Mouse (Mus musculus) embryonic facial prominence, embryonic 13.5 days (tissue): ENCODE measurements around the gene 1700109H08Rik. TPM values are rescaled to one million over a fixed set of nuclear protein-coding genes. Genes with fewer than 3 reads are reported as not detected.
"Not testable (repeated sequence)": the region's sequence is repeated elsewhere in the genome, so short reads cannot be mapped to it uniquely, and the experiment has no call there.

Source experiments
- ATAC-seq: fragments of 200-750 bp; cut with Nextera tagmentation; 2 replicates; pipeline ENCODE4 v1.8.0; 2017; ENCODE audit warnings: low read depth; ENCODE audit not compliant: insufficient number of reproducible peaks, insufficient read depth, low FRiP score, low TSS enrichment
- H3K27ac ChIP-seq: fragments of 300-500 bp; sonication (generic); 2 replicates; pipeline ENCODE4 v1.5.1; 2015; ENCODE audit warnings: moderate library complexity, mild to moderate bottlenecking, inconsistent platforms
- H3K27me3 ChIP-seq: fragments of 300-500 bp; sonication (generic); 2 replicates; pipeline ENCODE4 v1.6.1; 2015; ENCODE audit warnings: mild to moderate bottlenecking, inconsistent platforms
- H3K36me3 ChIP-seq: fragments of 300-500 bp; sonication (generic); 2 replicates; pipeline ENCODE4 v1.6.1; 2015; ENCODE audit warnings: mild to moderate bottlenecking, inconsistent platforms
- H3K4me1 ChIP-seq: fragments of 300-500 bp; sonication (generic); 2 replicates; pipeline ENCODE4 v1.6.1; 2015; ENCODE audit warnings: inconsistent platforms
- H3K4me2 ChIP-seq: fragments of 300-500 bp; sonication (generic); 2 replicates; pipeline ENCODE4 v1.6.1; 2015; ENCODE audit warnings: moderate library complexity, mild to moderate bottlenecking, inconsistent platforms
- H3K4me3 ChIP-seq: fragments of 300-500 bp; sonication (generic); 2 replicates; pipeline ENCODE4 v1.5.1; 2015; ENCODE audit warnings: mild to moderate bottlenecking, inconsistent platforms
- H3K9ac ChIP-seq: fragments of 300-500 bp; sonication (generic); 2 replicates; pipeline ENCODE4 v1.6.1; 2015; ENCODE audit warnings: mild to moderate bottlenecking, inconsistent platforms
- H3K9me3 ChIP-seq: fragments of 300-500 bp; sonication (generic); 2 replicates; pipeline ENCODE4 v1.6.1; 2016; ENCODE audit warnings: inconsistent platforms
- WGBS: fragments of 180-500 bp; shearing (Covaris S2); methylation state at CpG from one replicate; pipeline ENCODE4 v1.1.7; 2015; ENCODE audit warnings: mixed read lengths; 5-methylcytosine and 5-hydroxymethylcytosine counted together
- polyA plus RNA-seq: library from polyadenylated mRNA; unstranded; fragments of >200 nt; fragmentation: Nextera tagmentation; extraction: Ambion mirVana; gene quantifications from 2 replicates; pipeline ENCODE4 v1.2.1, GENCODE M21; 2015

The 1700109H08Rik gene
- 3.5 and 4.5 TPM in 2 replicates for polyA plus RNA-seq

DNA sequence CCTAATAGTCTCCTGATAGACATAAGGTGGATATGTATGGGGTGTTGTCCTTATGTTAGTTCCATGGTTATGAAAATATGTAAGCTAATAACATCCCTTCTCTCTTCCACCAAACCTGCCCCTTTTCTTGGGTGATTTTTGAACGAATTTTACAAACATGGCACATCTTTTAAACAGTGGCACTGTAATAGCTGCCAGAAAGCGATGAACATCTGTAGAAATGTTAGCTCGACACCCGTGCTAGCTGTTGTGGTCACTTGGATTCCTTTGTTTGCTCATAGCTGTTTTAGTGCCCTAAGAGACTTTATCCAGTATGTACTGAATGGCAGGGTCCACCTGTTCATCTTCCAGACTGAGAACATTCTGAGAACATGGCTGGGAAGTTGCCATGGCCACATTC lies at the start of gene 1700109H08Rik:
Gene 1700109H08Rik (plus strand): TSS at position 301 of the 400 bp plus-strand sequence.
- no peaks in the 10 kb centered on the region for H3K27me3 ChIP-seq
- H3K4me2 ChIP-seq = no peak within 1 kb of the TSS
- H3K4me3 ChIP-seq = no peak within 1 kb of the TSS
- no peaks in the 10 kb centered on the region for H3K4me1 ChIP-seq
- WGBS = 95% methylated on average over 4 of the region's 4 CpGs
- H3K36me3 ChIP-seq = peaks cover 93% of the 10 kb centered on the region
- H3K9ac ChIP-seq = no peak within 1 kb of the TSS; the same call in 1 of the 2 replicates
- H3K9me3 ChIP-seq = 0 out of 2 replicates have a peak, but pooled peaks cover 3% of the 10 kb centered on the region
- H3K27ac ChIP-seq = no peak within 1 kb of the TSS
- ATAC-seq = no peak

DNA sequence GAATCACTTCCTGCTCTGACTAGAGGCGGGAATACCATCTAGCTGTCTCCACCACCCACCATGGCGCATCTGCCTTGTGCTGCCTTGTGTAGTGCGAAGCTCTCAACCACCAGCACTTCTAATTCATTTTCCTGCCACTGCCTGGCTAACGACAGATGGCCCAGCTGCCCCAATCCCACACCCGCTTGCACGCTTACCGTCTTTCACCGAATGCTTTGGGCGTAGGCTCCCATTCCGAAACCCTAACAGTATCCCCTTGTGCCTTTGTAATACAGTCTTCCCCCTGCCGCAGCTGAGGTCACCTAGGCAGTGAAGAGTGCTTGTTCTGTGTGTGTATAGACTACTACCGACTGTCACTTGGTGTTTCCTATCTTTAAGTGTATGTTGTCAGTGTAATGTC lies 49.6 kb upstream of the 1700109H08Rik start:
- no peaks in the 10 kb centered on the region for H3K9me3 ChIP-seq
- no peak overlapping the region for H3K4me3 ChIP-seq
- ATAC-seq = no peak
- no peak overlapping the region for H3K27ac ChIP-seq
- peaks cover 20% of the 10 kb centered on the region; the same call in 1 of the 2 replicates for H3K36me3 ChIP-seq
- no peak overlapping the region for H3K4me2 ChIP-seq
- WGBS = 93% methylated on average over 12 of the region's 12 CpGs
- no peak overlapping the region for H3K9ac ChIP-seq
- H3K4me1 ChIP-seq = no peaks in the 10 kb centered on the region; the same call in 1 of the 2 replicates
- H3K27me3 ChIP-seq = no peaks in the 10 kb centered on the region

DNA sequence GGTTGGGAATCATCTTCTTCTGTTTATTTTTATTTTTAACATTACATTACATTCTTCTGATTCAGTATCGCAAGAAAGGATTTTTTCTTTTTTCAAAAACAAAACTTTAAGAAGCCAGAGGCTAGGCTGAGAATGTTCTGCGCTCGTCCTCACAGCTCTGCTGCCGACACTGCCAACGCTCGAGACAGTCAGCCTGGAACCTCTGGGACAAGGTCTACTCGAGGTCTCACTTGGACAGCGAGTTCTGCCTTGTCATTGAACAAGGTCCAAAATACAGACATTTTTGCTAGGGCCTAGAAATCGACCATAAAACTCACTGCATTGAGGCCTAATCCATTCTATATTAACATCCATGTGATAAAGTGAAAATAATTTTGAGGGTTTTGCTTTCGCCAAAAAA lies 48.5 kb upstream of the 1700109H08Rik start:
- H3K4me1 ChIP-seq = no peaks in the 10 kb centered on the region
- H3K4me2 ChIP-seq = no peak overlapping the region
- ATAC-seq = no peak
- H3K4me3 ChIP-seq = no peak overlapping the region
- H3K9ac ChIP-seq = no peak overlapping the region
- peaks cover 20% of the 10 kb centered on the region; the same call in 1 of the 2 replicates for H3K36me3 ChIP-seq
- no peaks in the 10 kb centered on the region for H3K27me3 ChIP-seq
- 90% methylated on average over 10 of the region's 10 CpGs for WGBS
- H3K27ac ChIP-seq = no peak overlapping the region
- no peaks in the 10 kb centered on the region for H3K9me3 ChIP-seq

DNA sequence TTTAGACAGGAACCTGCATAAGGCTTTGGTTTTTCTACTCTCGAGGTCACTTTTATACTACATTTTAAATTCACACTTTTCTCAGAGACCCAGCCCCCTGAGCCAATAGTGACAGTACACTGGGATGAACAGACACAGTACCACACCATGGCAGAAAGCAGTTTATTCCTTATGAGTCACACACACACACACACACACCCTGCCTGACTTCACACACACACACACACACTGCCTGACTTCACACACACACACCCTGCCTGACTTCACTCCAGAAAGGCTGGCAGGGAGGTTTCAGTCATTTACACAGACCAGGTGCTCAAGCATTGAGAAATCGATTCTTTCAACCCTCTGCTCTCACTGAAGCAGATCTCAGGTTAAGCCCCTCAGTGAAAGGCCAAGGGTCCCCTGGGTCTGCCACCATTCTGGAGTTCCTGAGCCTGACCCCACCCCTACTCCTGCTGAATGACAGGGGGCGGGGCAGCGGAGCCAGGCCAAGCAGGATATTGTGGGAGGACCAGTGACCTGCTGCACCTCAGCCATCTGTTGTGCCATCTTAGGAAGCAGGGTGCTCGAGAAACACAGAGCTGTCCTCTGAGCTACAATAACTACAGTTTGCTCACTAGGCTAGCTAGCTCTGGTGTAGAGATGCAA lies 44.2 kb upstream of the 1700109H08Rik start:
- no peak overlapping the region for H3K4me3 ChIP-seq

DNA sequence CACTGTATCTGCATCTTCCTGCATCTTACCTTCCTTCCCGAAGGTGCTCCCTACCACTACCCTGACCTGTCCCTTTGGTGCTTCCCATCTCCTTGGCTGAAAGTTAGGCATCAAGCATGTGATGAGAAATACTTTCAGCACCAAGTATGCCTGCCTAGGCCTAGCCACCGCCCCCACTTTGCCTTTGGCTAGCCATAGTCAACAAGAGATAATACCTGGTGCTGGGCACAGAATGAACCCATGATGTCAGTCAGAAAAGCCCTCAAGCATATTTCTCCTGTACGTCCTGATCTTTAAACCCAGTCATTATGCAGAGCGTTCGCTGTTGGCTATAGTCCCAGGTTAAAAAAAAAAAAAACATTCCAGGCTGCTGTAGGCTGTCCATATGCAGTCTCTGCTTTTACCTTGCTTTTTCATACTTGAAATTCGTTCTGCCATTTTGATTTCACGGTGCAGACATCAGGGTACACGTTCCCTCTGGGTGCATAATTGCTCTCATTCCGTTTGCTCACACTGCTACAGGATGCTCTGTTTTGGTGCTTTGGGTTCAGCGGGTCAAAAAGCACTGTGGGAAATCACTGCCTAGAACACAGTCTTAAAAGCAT lies 41.7 kb upstream of the 1700109H08Rik start:
- H3K4me2 ChIP-seq = no peak overlapping the region
- ATAC-seq = no peak; the same call in 1 of the 2 replicates
- peaks cover 24% of the 10 kb centered on the region for H3K4me1 ChIP-seq
- WGBS = 34% methylated on average over 10 of the region's 10 CpGs
- H3K9ac ChIP-seq = no peak overlapping the region
- H3K9me3 ChIP-seq = no peaks in the 10 kb centered on the region
- no peaks in the 10 kb centered on the region for H3K27me3 ChIP-seq
- H3K27ac ChIP-seq = peak overlapping the region; percentile 22; the same call in 1 of the 2 replicates
- no peaks in the 10 kb centered on the region for H3K36me3 ChIP-seq
- H3K4me3 ChIP-seq = no peak overlapping the region

More for the DNA sequence above, 44.2 kb upstream of the 1700109H08Rik start:
- Histone ChIP-seq H3K27me3 (no peaks in the 10 kb centered on the region), H3K9ac (no peak overlapping the region), H3K4me1 (peaks cover 18% of the 10 kb centered on the region), H3K27ac (no peak overlapping the region), H3K36me3 (0 out of 2 replicates have a peak, but pooled peaks cover 4% of the 10 kb centered on the region), H3K9me3 (no peaks in the 10 kb centered on the region), H3K4me2 (no peak overlapping the region)
- WGBS = 35% methylated on average over 5 of the region's 5 CpGs
- ATAC-seq = peak; percentile 57; the same call in 1 of the 2 replicates

DNA sequence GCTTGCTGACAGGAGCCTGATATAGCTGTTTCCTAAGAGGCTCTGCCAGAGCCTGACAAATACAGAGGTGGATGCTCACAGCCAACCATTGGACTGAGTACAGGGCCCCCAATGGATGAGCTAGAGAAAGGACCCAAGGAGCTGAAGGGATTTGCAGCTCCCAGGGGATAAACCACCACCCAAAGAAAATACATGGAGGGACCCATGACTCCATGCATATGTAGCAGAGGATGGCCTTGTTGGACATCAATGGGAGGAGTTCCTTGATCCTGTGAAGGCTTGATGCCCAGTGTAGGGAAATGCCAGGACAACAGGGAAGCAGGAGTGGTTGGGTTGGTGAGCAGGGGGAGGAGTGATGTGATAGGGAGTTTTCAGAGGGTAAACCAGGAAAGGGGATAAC lies 39.3 kb upstream of the 1700109H08Rik start:
- H3K27ac ChIP-seq, H3K4me3 ChIP-seq, H3K9me3 ChIP-seq, H3K36me3 ChIP-seq, H3K27me3 ChIP-seq, H3K9ac ChIP-seq, H3K4me2 ChIP-seq, ATAC-seq: not testable (repeated sequence)
- H3K4me1 ChIP-seq = peaks cover 24% of the 10 kb centered on the region

DNA sequence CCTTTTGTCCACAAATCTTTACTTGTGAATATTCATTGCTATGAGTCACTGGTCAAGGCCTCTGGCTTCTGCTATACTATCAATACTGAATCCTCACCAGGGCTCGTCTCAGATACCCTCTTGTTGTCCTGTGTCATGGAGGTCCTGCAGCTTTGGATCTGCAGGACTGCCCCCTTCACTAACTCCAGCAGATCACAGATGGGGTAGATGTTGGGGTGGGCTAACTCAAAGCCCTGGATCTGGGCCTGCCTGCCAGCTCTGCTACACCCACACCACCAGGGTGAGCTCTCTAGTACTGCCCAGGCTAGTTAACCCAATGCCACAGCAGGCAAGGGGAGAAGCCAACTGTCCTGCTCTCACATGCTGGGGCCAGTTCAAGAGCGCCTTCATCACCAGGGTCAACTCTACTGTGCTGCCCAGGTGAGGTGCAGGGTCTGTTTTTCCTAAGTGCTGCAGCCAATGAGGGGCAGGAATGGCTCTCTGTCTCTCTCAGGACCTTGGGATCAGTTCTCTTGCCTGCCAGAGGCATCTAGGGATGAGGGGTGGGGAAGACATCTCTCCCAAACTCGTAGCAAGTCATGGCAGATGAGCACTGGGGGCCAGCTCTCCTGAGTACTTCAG lies 34.7 kb upstream of the 1700109H08Rik start:
- Histone ChIP-seq H3K9ac (no peak overlapping the region), H3K27me3 (no peaks in the 10 kb centered on the region), H3K9me3 (no peaks in the 10 kb centered on the region), H3K36me3 (no peaks in the 10 kb centered on the region), H3K4me2 (no peak overlapping the region), H3K4me1 (0 out of 2 replicates have a peak, but pooled peaks cover 5% of the 10 kb centered on the region), H3K27ac (no peak overlapping the region), H3K4me3 (no peak overlapping the region)
- WGBS = 75% methylated on average over 3 of the region's 3 CpGs
- no peak for ATAC-seq

DNA sequence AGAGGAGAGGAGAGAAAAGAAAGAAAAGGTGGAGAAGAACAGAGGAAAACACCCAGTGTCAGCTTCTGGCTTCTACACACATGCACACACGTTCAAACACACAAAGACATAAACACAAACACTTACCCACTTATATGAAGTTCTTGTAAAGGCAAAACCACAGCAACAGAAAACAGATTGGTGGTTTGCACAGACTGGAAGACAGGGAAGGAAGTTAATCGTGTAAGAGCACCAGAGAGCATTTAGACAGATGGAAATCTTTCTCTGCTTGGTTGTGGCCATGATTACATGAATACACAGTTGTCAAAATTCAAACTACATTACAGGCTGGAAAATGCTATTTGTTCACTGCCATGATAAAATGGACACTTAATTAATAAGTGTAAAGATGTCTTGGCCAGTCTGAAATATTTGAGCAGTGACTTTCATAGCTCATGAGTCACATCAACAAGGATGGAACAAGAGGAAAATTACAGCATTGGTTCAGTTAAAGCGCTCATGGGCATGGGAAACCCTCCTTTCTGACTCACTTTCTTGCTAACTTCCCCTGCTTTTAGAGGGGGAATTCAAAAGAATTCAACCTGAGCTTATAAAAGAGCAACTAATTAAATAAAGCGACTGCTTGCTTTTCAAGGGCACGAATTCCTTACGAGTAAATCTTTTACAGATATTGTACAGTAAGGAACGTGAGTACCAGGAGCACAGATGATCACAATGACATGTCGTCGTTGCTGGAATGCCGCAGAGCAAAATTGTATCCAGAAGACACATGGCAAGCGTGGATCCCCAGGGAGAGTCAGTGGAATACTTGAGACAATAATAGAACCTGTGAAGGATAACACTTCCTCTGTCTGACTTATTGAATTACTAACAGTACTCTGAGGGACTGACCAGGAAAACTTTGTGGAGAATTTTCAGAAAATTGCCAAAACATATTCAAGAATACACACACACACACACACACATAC lies 32.6 kb upstream of the 1700109H08Rik start:
- H3K4me2 ChIP-seq = no peak overlapping the region
- H3K27me3 ChIP-seq = no peaks in the 10 kb centered on the region
- WGBS = 39% methylated on average over 11 of the region's 11 CpGs
- no peak for ATAC-seq
- no peak overlapping the region for H3K4me3 ChIP-seq
- no peaks in the 10 kb centered on the region for H3K36me3 ChIP-seq
- no peaks in the 10 kb centered on the region for H3K9me3 ChIP-seq
- 0 out of 2 replicates have a peak, but pooled peaks cover 5% of the 10 kb centered on the region for H3K4me1 ChIP-seq
- H3K27ac ChIP-seq = no peak overlapping the region
- H3K9ac ChIP-seq = no peak overlapping the region

DNA sequence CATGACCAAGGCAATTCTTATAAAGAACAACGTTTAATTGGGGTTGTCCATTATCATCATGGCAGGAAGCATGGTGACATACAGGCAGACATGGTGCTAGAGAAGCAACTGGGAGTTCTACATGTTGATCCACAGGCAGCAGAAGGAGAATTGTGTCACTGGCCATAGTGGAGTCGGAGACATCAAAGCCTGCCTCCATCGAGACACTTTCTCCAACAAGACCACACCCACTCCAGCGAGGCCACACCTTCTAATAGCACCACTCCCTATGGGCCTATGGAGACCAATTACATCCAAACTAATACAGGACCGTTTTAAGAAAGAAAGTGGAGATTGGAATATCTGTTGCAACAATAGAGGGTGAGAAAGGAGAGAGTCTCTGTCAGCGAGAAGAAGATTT lies 29.5 kb upstream of the 1700109H08Rik start:
- Histone ChIP-seq H3K4me2 (no peak overlapping the region), H3K27me3 (no peaks in the 10 kb centered on the region), H3K4me3 (no peak overlapping the region), H3K27ac (no peak overlapping the region), H3K9me3 (no peaks in the 10 kb centered on the region), H3K9ac (no peak overlapping the region), H3K4me1 (peaks cover 10% of the 10 kb centered on the region), H3K36me3 (peaks cover 6% of the 10 kb centered on the region)
- 75% methylated on average over 6 of the region's 6 CpGs for WGBS
- no peak for ATAC-seq

DNA sequence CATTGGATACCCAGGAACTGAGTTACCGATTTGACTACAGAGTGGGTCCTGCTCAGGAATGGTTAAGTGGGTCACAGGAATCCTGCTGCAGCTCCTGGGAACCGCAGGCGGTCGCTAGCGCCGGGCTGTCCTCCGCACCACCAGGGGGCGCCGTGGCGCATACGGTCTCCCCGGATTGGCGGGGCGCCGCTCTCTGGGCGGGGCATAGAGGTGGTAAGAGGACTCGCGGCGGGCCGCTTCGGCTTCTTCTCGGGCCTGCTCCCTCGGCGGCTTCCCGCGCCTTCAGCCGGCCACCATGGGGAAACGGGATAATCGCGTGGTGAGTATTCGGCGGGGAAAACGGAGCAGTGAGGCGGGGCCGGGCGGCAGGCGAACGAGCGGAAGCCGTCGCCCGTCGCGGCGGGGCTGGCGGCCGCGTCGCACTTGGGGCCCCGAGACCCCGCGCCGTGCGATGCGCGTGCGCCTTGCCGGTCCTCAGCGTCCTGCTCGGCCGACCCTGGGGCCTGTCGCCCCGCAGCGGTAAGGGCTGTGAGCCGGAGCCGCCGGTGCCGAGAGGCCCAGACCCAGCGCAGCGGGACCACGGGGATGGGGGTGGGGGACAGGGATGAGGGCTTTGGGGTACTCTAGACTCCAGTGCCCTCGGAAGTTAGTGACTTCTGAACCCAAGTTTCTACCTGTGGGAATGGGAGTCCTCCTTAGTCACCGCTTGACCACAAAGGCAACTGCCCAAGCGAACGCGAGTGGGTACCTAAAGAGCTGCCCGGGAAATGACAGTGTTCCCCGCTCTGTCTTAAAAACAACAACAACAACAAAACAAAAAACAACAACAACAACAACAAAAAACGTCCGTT lies 27.5 kb upstream of the 1700109H08Rik start, which contains the start of gene Fam133b:
Gene Fam133b (plus strand): TSS at position 205 of the 851 bp plus-strand sequence.
- Histone ChIP-seq H3K9me3 (no peaks in the 10 kb centered on the region), H3K9ac (peak within 1 kb of the TSS; percentile 96), H3K36me3 (peaks cover 11% of the 10 kb centered on the region), H3K4me1 (peaks cover 10% of the 10 kb centered on the region), H3K27ac (peak within 1 kb of the TSS; percentile 95), H3K27me3 (no peaks in the 10 kb centered on the region), H3K4me2 (peak within 1 kb of the TSS; percentile 70), H3K4me3 (peak within 1 kb of the TSS; percentile 93)
- ATAC-seq = peak; percentile 92
- under 1% methylated on average over 80 of the region's 80 CpGs for WGBS
